Mouse (Mus musculus): Measurements from ENCODE around the gene Mafb. TPM values are rescaled to one million over a fixed set of nuclear protein-coding genes. Genes with fewer than 3 reads are reported as not detected.

Gene Mafb
- polyA plus RNA-seq (2016; fragmentation: Nextera tagmentation; extraction: Ambion mirVana): 20.2 and 21.6 TPM in 2 replicates

GRCm38 (mm10) chr2:160366980-160367338 is at the start of gene Mafb:
Gene Mafb, minus strand, starts transcription at chr2:160367065.
- H3K4me3 ChIP-seq: peak within 1 kb of the TSS; percentile 59
- no peaks in the 10 kb centered on the region for H3K9me3 ChIP-seq
- peaks cover 78% of the 10 kb centered on the region for H3K27me3 ChIP-seq (replicated peaks)
- peak within 1 kb of the TSS; percentile 80 for H3K4me2 ChIP-seq (replicated peaks)
- peaks cover 28% of the 10 kb centered on the region for H3K4me1 ChIP-seq
- WGBS: under 1% methylated on average over 37 of the region's 37 CpGs
- peak within 1 kb of the TSS; percentile 28 for H3K27ac ChIP-seq
- peak; percentile 91 for ATAC-seq (ENCODE audit: low FRiP score, low read depth)
- peak within 1 kb of the TSS; percentile 65 for H3K9ac ChIP-seq
- H3K36me3 ChIP-seq: no peaks in the 10 kb centered on the region

- H3K4me2 ChIP-seq (replicated peaks): no peak overlapping the region
- H3K27me3 ChIP-seq (replicated peaks): no peaks in the 10 kb centered on the region
- no peaks in the 10 kb centered on the region; the same call in 1 of the 2 replicates for H3K4me1 ChIP-seq
- no peak overlapping the region for H3K9ac ChIP-seq
- H3K27ac ChIP-seq: no peak overlapping the region
- H3K36me3 ChIP-seq: no peaks in the 10 kb centered on the region
- no peak for ATAC-seq (ENCODE audit: low FRiP score, low read depth)
- 91% methylated on average over 8 of the region's 8 CpGs for WGBS
- no peaks in the 10 kb centered on the region for H3K9me3 ChIP-seq
- no peak overlapping the region for H3K4me3 ChIP-seq
Measured at GRCm38 (mm10) chr2:160415161-160415560, 48.3 kb upstream of the Mafb start.

GRCm38 (mm10) chr2:160414736-160415135 is 47.9 kb upstream of the Mafb start:
- ATAC-seq (ENCODE audit: low FRiP score, low read depth): no peak
- Histone ChIP-seq H3K36me3 (no peaks in the 10 kb centered on the region), H3K4me3 (no peak overlapping the region), H3K9ac (no peak overlapping the region), H3K9me3 (no peaks in the 10 kb centered on the region), H3K27ac (no peak overlapping the region), H3K4me1 (no peaks in the 10 kb centered on the region; the same call in 1 of the 2 replicates), H3K27me3 (replicated peaks) (no peaks in the 10 kb centered on the region), H3K4me2 (replicated peaks) (no peak overlapping the region)
- 91% methylated on average over 11 of the region's 11 CpGs for WGBS

- Histone ChIP-seq H3K36me3 (no peaks in the 10 kb centered on the region), H3K4me1 (no peaks in the 10 kb centered on the region; the same call in 1 of the 2 replicates), H3K27ac (no peak overlapping the region), H3K27me3 (replicated peaks) (no peaks in the 10 kb centered on the region), H3K9ac (no peak overlapping the region), H3K4me3 (no peak overlapping the region), H3K9me3 (no peaks in the 10 kb centered on the region), H3K4me2 (replicated peaks) (no peak overlapping the region)
- ATAC-seq (ENCODE audit: low FRiP score, low read depth): no peak
- 99% methylated on average over 5 of the region's 5 CpGs for WGBS
Measured at GRCm38 (mm10) chr2:160413982-160414381, 47.1 kb upstream of the Mafb start.

GRCm38 (mm10) chr2:160413055-160413454 is 46.2 kb upstream of the Mafb start:
- no peaks in the 10 kb centered on the region for H3K27me3 ChIP-seq (replicated peaks)
- H3K4me1 ChIP-seq: no peaks in the 10 kb centered on the region; the same call in 1 of the 2 replicates
- 50% methylated on average over 12 of the region's 12 CpGs for WGBS
- no peak overlapping the region for H3K4me2 ChIP-seq (replicated peaks)
- ATAC-seq (ENCODE audit: low FRiP score, low read depth): 0 out of 2 replicates have a peak, but pooled peaks have one; percentile 56
- no peak overlapping the region for H3K27ac ChIP-seq
- H3K9me3 ChIP-seq: no peaks in the 10 kb centered on the region
- no peaks in the 10 kb centered on the region for H3K36me3 ChIP-seq
- no peak overlapping the region for H3K9ac ChIP-seq
- no peak overlapping the region for H3K4me3 ChIP-seq

GRCm38 (mm10) chr2:160411431-160411830 is 44.6 kb upstream of the Mafb start:
- H3K27ac ChIP-seq: no peak overlapping the region
- no peak for ATAC-seq (ENCODE audit: low FRiP score, low read depth)
- no peak overlapping the region for H3K4me3 ChIP-seq
- 79% methylated on average over 7 of the region's 7 CpGs for WGBS
- H3K4me2 ChIP-seq (replicated peaks): no peak overlapping the region
- no peak overlapping the region for H3K9ac ChIP-seq
- no peaks in the 10 kb centered on the region for H3K9me3 ChIP-seq
- no peaks in the 10 kb centered on the region for H3K27me3 ChIP-seq (replicated peaks)
- H3K36me3 ChIP-seq: no peaks in the 10 kb centered on the region
- H3K4me1 ChIP-seq: no peaks in the 10 kb centered on the region; the same call in 1 of the 2 replicates

- no peak overlapping the region for H3K4me2 ChIP-seq (replicated peaks)
- no peaks in the 10 kb centered on the region for H3K27me3 ChIP-seq (replicated peaks)
- ATAC-seq (ENCODE audit: low FRiP score, low read depth): no peak
- H3K9me3 ChIP-seq: no peaks in the 10 kb centered on the region
- no peaks in the 10 kb centered on the region for H3K4me1 ChIP-seq
- H3K9ac ChIP-seq: no peak overlapping the region
- H3K4me3 ChIP-seq: no peak overlapping the region
- 85% methylated on average over 3 of the region's 3 CpGs for WGBS
- H3K27ac ChIP-seq: no peak overlapping the region
- no peaks in the 10 kb centered on the region for H3K36me3 ChIP-seq
Measured at GRCm38 (mm10) chr2:160407720-160408119, 40.9 kb upstream of the Mafb start.

GRCm38 (mm10) chr2:160397747-160398146 is 30.9 kb upstream of the Mafb start:
- H3K4me2 ChIP-seq (replicated peaks): no peak overlapping the region
- no peaks in the 10 kb centered on the region for H3K27me3 ChIP-seq (replicated peaks)
- no peak for ATAC-seq (ENCODE audit: low FRiP score, low read depth)
- H3K27ac ChIP-seq: no peak overlapping the region
- no peaks in the 10 kb centered on the region for H3K9me3 ChIP-seq
- no peak overlapping the region for H3K9ac ChIP-seq
- H3K36me3 ChIP-seq: no peaks in the 10 kb centered on the region
- peaks cover 5% of the 10 kb centered on the region; the same call in 1 of the 2 replicates for H3K4me1 ChIP-seq
- 85% methylated on average over 12 of the region's 12 CpGs for WGBS
- H3K4me3 ChIP-seq: no peak overlapping the region

- no peaks in the 10 kb centered on the region for H3K9me3 ChIP-seq
- ATAC-seq (ENCODE audit: low FRiP score, low read depth): no peak
- H3K27ac ChIP-seq: no peak overlapping the region
- peaks cover 5% of the 10 kb centered on the region; the same call in 1 of the 2 replicates for H3K4me1 ChIP-seq
- H3K4me2 ChIP-seq (replicated peaks): no peak overlapping the region
- H3K4me3 ChIP-seq: no peak overlapping the region
- H3K27me3 ChIP-seq (replicated peaks): peaks cover 4% of the 10 kb centered on the region; the same call in 1 of the 2 replicates
- H3K36me3 ChIP-seq: no peaks in the 10 kb centered on the region
- no peak overlapping the region for H3K9ac ChIP-seq
- 78% methylated on average over 7 of the region's 7 CpGs for whole genome bisulfite sequencing
Measured at GRCm38 (mm10) chr2:160394735-160395134, 27.9 kb upstream of the Mafb start.

- Histone ChIP-seq H3K4me3 (no peak overlapping the region), H3K36me3 (no peaks in the 10 kb centered on the region), H3K4me2 (replicated peaks) (no peak overlapping the region), H3K27ac (no peak overlapping the region), H3K9ac (no peak overlapping the region), H3K27me3 (replicated peaks) (peaks cover 4% of the 10 kb centered on the region), H3K4me1 (peaks cover 5% of the 10 kb centered on the region; the same call in 1 of the 2 replicates), H3K9me3 (no peaks in the 10 kb centered on the region)
- ATAC-seq (ENCODE audit: low FRiP score, low read depth): no peak
- 80% methylated on average over 3 of the region's 3 CpGs for WGBS
Measured at GRCm38 (mm10) chr2:160392648-160393047, 25.8 kb upstream of the Mafb start.

GRCm38 (mm10) chr2:160388596-160388995 is 21.7 kb upstream of the Mafb start:
- H3K4me1 ChIP-seq: no peaks in the 10 kb centered on the region; the same call in 1 of the 2 replicates
- no peaks in the 10 kb centered on the region for H3K9me3 ChIP-seq
- 7% methylated on average over 5 of the region's 5 CpGs for WGBS
- H3K4me2 ChIP-seq (replicated peaks): no peak overlapping the region
- no peak overlapping the region for H3K4me3 ChIP-seq
- H3K27me3 ChIP-seq (replicated peaks): peaks cover 13% of the 10 kb centered on the region
- no peak overlapping the region for H3K9ac ChIP-seq
- H3K27ac ChIP-seq: no peak overlapping the region
- no peaks in the 10 kb centered on the region for H3K36me3 ChIP-seq
- no peak for ATAC-seq (ENCODE audit: low FRiP score, low read depth)

- no peak for ATAC-seq (ENCODE audit: low FRiP score, low read depth)
- H3K4me1 ChIP-seq: no peaks in the 10 kb centered on the region; the same call in 1 of the 2 replicates
- H3K4me2 ChIP-seq (replicated peaks): no peak overlapping the region
- H3K27me3 ChIP-seq (replicated peaks): peaks cover 53% of the 10 kb centered on the region
- no peak overlapping the region for H3K27ac ChIP-seq
- 30% methylated on average over 3 of the region's 3 CpGs for WGBS
- H3K9me3 ChIP-seq: no peaks in the 10 kb centered on the region
- no peak overlapping the region for H3K4me3 ChIP-seq
- no peak overlapping the region for H3K9ac ChIP-seq
- no peaks in the 10 kb centered on the region for H3K36me3 ChIP-seq
Measured at GRCm38 (mm10) chr2:160383418-160383817, 16.6 kb upstream of the Mafb start.

GRCm38 (mm10) chr2:160378271-160378670 is 11.4 kb upstream of the Mafb start:
- no peak overlapping the region for H3K27ac ChIP-seq
- peaks cover 86% of the 10 kb centered on the region for H3K27me3 ChIP-seq (replicated peaks)
- H3K4me3 ChIP-seq: no peak overlapping the region
- no peak overlapping the region for H3K9ac ChIP-seq
- 40% methylated on average over 4 of the region's 4 CpGs for WGBS
- no peak overlapping the region for H3K4me2 ChIP-seq (replicated peaks)
- no peaks in the 10 kb centered on the region; the same call in 1 of the 2 replicates for H3K4me1 ChIP-seq
- no peaks in the 10 kb centered on the region for H3K36me3 ChIP-seq
- no peaks in the 10 kb centered on the region for H3K9me3 ChIP-seq
- ATAC-seq (ENCODE audit: low FRiP score, low read depth): no peak
